Mouse (Mus musculus) monocyte, adult 2 months (primary cell): Measurements from ENCODE around the gene Tnni1.

ENCODE experiments used
- DNase-seq, 2 experiments: peaks; one replicate each; pipeline ENCODE4 v3.0.0; 2022; ENCODE audit warnings: low spot score in 2 of 2, low read depth in 1 of 2

Tnni1 gene

GRCm38 (mm10) chr1:135800192-135800950 lies 21.1 kb downstream of the Tnni1 start:
- DNase-seq = no peak

GRCm38 (mm10) chr1:135807546-135807945 lies 28.3 kb downstream of the Tnni1 start:
- no peak for DNase-seq

- DNase-seq = no peak
These were observed 30.9 kb downstream of the Tnni1 start for GRCm38 (mm10) chr1:135810180-135810579.

GRCm38 (mm10) chr1:135811016-135811646 lies 31.9 kb downstream of the Tnni1 start:
- peak; percentile 30 to 54 for DNase-seq

- DNase-seq = no peak
These were observed 33.0 kb downstream of the Tnni1 start for GRCm38 (mm10) chr1:135812205-135812604.

GRCm38 (mm10) chr1:135812618-135813017 lies 33.4 kb downstream of the Tnni1 start:
- no peak for DNase-seq

GRCm38 (mm10) chr1:135813071-135813470 lies 33.8 kb downstream of the Tnni1 start:
- DNase-seq = no peak

- DNase-seq = no peak
These were observed 34.6 kb downstream of the Tnni1 start for GRCm38 (mm10) chr1:135813687-135814395.

GRCm38 (mm10) chr1:135814531-135814930 lies 35.3 kb downstream of the Tnni1 start:
- no peak for DNase-seq

- no peak for DNase-seq
These were observed 38.4 kb downstream of the Tnni1 start for GRCm38 (mm10) chr1:135817595-135817994.

GRCm38 (mm10) chr1:135818481-135819086 lies 39.4 kb downstream of the Tnni1 start, which contains the start of gene Lad1:
Gene Lad1 (plus strand): TSS chr1:135818598.
- DNase-seq = no peak

- no peak for DNase-seq
These were observed 40.8 kb downstream of the Tnni1 start for GRCm38 (mm10) chr1:135820071-135820470.

GRCm38 (mm10) chr1:135820736-135821364 lies 41.6 kb downstream of the Tnni1 start:
- no peak for DNase-seq

GRCm38 (mm10) chr1:135821780-135822179 lies 42.5 kb downstream of the Tnni1 start:
- DNase-seq = no peak

- no peak for DNase-seq
These were observed 49.7 kb downstream of the Tnni1 start for GRCm38 (mm10) chr1:135828918-135829317.

- no peak for DNase-seq
These were observed 55.1 kb downstream of the Tnni1 start for GRCm38 (mm10) chr1:135834206-135834859.

- no peak for DNase-seq
These were observed 55.7 kb downstream of the Tnni1 start for GRCm38 (mm10) chr1:135834983-135835382.

- no peak for DNase-seq
These were observed 56.7 kb downstream of the Tnni1 start, which contains the start of gene Tnnt2 for GRCm38 (mm10) chr1:135835716-135836483. Gene Tnnt2 (plus strand): TSS chr1:135836354.

GRCm38 (mm10) chr1:135838626-135839025 lies 59.4 kb downstream of the Tnni1 start:
- DNase-seq = no peak

GRCm38 (mm10) chr1:135839065-135839464 lies 59.8 kb downstream of the Tnni1 start:
- DNase-seq = no peak
